Comparison of ENCODE assay signal across 8 mouse cellular contexts in the genomic region with DNA sequence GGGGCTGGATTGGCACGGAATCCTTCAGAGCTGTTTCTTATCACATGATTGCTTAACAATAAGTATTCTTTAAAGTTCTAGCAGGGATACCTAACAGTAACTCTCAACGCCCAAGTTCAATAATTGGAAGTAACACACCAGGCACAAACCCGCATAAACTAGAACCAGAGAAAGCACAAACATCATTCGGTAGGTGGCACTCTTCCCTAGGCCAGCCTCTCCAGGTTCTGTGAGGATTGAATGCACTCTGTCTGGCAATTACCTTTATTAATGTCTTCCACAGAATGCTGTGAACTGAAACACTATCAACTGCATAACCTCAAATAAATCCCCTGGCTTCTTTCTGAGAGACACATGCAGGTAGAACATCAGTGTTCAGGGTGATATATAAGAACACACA.
DNase-seq lines count a peak whose midpoint lies in the region; ATAC-seq and TF ChIP-seq lines count a peak whose summit lies in the region.

No protein-coding gene starts in this region.

- H3K4me2 ChIP-seq in heart, postnatal 0 days (ENCODE audit: low read depth, low read length) = no peak overlapping the region
- H3K4me2 ChIP-seq in stomach, postnatal 0 days (replicated peaks; ENCODE audit: low read depth) = no peak overlapping the region

- no peaks in the 10 kb centered on the region for H3K27me3 ChIP-seq in heart, postnatal 0 days (ENCODE audit: control insufficient read depth, insufficient read depth, low read length)
- H3K27me3 ChIP-seq in heart, embryonic 10.5 days (ENCODE audit: insufficient read depth, poor library complexity, severe bottlenecking) = no peaks in the 10 kb centered on the region
- H3K27me3 ChIP-seq in stomach, postnatal 0 days (ENCODE audit: control insufficient read depth, insufficient read depth, low read length) = no peaks in the 10 kb centered on the region

- no peaks in the 10 kb centered on the region for H3K9me3 ChIP-seq in heart, postnatal 0 days (replicated peaks; ENCODE audit: control insufficient read depth, low read length)
- no peaks in the 10 kb centered on the region for H3K9me3 ChIP-seq in heart, embryonic 10.5 days
- H3K9me3 ChIP-seq in stomach, postnatal 0 days (ENCODE audit: control insufficient read depth, low read length) = no peaks in the 10 kb centered on the region

- H3K4me3 ChIP-seq in heart, postnatal 0 days (ENCODE audit: low read depth, low read length) = no peak overlapping the region
- no peak overlapping the region for H3K4me3 ChIP-seq in heart, embryonic 10.5 days
- no peak overlapping the region for H3K4me3 ChIP-seq in layer of hippocampus, adult 2 months
- H3K4me3 ChIP-seq in stomach, postnatal 0 days (ENCODE audit: low read depth, low read length) = no peak overlapping the region

- peak; percentile 44 for TF ChIP-seq CTCF in heart, postnatal 0 days (IDR thresholded peaks at IDR 0.05; ENCODE audit: low read depth)
- peak; percentile 83 for TF ChIP-seq CTCF in layer of hippocampus, adult 2 months (conservative IDR thresholded peaks at IDR 0.05)
- peak; percentile 60 for TF ChIP-seq CTCF in stomach, postnatal 0 days (IDR thresholded peaks at IDR 0.05; ENCODE audit: low read depth)

- 45% methylated on average over 4 of the region's 4 CpGs for WGBS in heart, postnatal 0 days
- 66% methylated on average over 4 of the region's 4 CpGs for WGBS in heart, embryonic 10.5 days
- WGBS in stomach, postnatal 0 days = 62% methylated on average over 4 of the region's 4 CpGs

- ATAC-seq in heart, postnatal 0 days (ENCODE audit: insufficient read depth, low read depth) = no peak
- no peak for ATAC-seq in stomach, postnatal 0 days (ENCODE audit: low FRiP score, low TSS enrichment)

- no peak for DNase-seq in heart, postnatal 0 days (ENCODE audit: low spot score)
- no peak for DNase-seq in heart, embryonic 10.5 days (ENCODE audit: low spot score)
- DNase-seq in 3T3-L1 (ENCODE audit: low read depth, low spot score) = peak; percentile 52
- peak; percentile 62 for DNase-seq in brain, adult 2 months (ENCODE audit: low read depth, low spot score)
- DNase-seq in layer of hippocampus, adult 2 months (ENCODE audit: low spot score in 2 of 2) = peak; percentile 27 to 40
- no peak for DNase-seq in stomach, postnatal 0 days (ENCODE audit: low spot score)
- DNase-seq in lung, postnatal 10 days = no peak
- DNase-seq in natural killer cell, adult 2 months (ENCODE audit: low spot score in 2 of 2) = no peak

- no peak overlapping the region for H3K27ac ChIP-seq in heart, postnatal 0 days (ENCODE audit: low read depth)
- H3K27ac ChIP-seq in heart, embryonic 10.5 days = no peak overlapping the region
- no peak overlapping the region for H3K27ac ChIP-seq in layer of hippocampus, adult 2 months
- no peak overlapping the region for H3K27ac ChIP-seq in stomach, postnatal 0 days (replicated peaks)

- no peaks in the 10 kb centered on the region for H3K36me3 ChIP-seq in heart, postnatal 0 days (replicated peaks; ENCODE audit: control insufficient read depth, insufficient read depth, low read length)
- no peaks in the 10 kb centered on the region for H3K36me3 ChIP-seq in heart, embryonic 10.5 days
- no peaks in the 10 kb centered on the region for H3K36me3 ChIP-seq in stomach, postnatal 0 days (ENCODE audit: control insufficient read depth, insufficient read depth, low read length)

- TF ChIP-seq EP300 in heart, postnatal 0 days (IDR thresholded peaks at IDR 0.05; ENCODE audit: low read depth) = no peak
- TF ChIP-seq EP300 in stomach, postnatal 0 days (optimal IDR thresholded peaks at IDR 0.05) = no peak

- no peak overlapping the region for H3K9ac ChIP-seq in heart, postnatal 0 days (replicated peaks; ENCODE audit: low read depth, low read length)
- H3K9ac ChIP-seq in stomach, postnatal 0 days (ENCODE audit: low read length) = no peak overlapping the region

- H3K4me1 ChIP-seq in heart, postnatal 0 days (ENCODE audit: control insufficient read depth, insufficient read depth) = no peaks in the 10 kb centered on the region
- no peaks in the 10 kb centered on the region for H3K4me1 ChIP-seq in heart, embryonic 10.5 days
- H3K4me1 ChIP-seq in stomach, postnatal 0 days (replicated peaks; ENCODE audit: control insufficient read depth, insufficient read depth) = no peaks in the 10 kb centered on the region

Comparison
In these comparisons a context has a peak if more than half of its experiments do, and no peak if none do; other contexts are left out.
1. DNase-seq: peak in 3T3-L1 (single experiment), brain, adult 2 months (single experiment) and layer of hippocampus, adult 2 months (2 of 2); none in heart, postnatal 0 days (single experiment), heart, embryonic 10.5 days (single experiment), stomach, postnatal 0 days (single experiment), lung, postnatal 10 days (single experiment) and natural killer cell, adult 2 months (0 of 2).
2. Peak in every context shown above with its lines, with median percentiles within 50 percentile points of each other: CTCF ChIP-seq.